Mouse (Mus musculus) urinary bladder, postnatal 25 days (tissue): ENCODE results near the gene Pyroxd2.
"Not testable (repeated sequence)": the region's sequence is repeated elsewhere in the genome, so short reads cannot be mapped to it uniquely, and the experiment has no call there.

Experiments
- DNase-seq: peaks from one replicate; pipeline ENCODE4 v3.0.0; 2022; ENCODE audit warnings: low spot score

Pyroxd2 gene

GRCm38 (mm10) chr19:42689321-42689720 is 63.3 kb downstream of the Pyroxd2 start:
- no peak for DNase-seq

GRCm38 (mm10) chr19:42682776-42683175 is 69.8 kb downstream of the Pyroxd2 start:
- not testable (repeated sequence) for DNase-seq

DNA sequence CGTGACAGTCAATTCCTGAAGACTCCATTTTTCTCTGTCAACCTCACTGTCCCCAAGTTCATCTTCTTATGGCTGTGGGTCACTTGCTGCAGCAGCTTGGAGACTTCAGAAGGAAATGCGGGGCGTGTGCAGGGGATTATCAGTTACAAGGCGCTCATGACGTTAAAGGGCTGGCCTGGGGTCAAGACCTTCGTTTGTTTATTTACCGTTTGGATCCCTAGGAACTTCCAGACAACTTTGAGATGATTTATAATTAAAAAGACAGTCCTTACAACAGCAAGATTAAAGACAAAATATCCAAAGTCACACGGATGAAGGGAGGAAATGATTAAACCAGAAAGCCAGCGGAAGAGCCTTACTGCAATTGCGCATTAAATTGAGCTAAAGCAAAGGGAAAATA is 74.4 kb downstream of the Pyroxd2 start:
- no peak for DNase-seq

- DNase-seq, result no peak
Measured at GRCm38 (mm10) chr19:42677452-42677851, 75.1 kb downstream of the Pyroxd2 start.

GRCm38 (mm10) chr19:42676931-42677330 is 75.6 kb downstream of the Pyroxd2 start:
- DNase-seq, result no peak
